Mouse (Mus musculus): Measurements from ENCODE around the gene Dpagt1.
"Not testable (repeated sequence)": the region's sequence is repeated elsewhere in the genome, so short reads cannot be mapped to it uniquely, and the experiment has no call there.

The Dpagt1 gene

GRCm38 (mm10) chr9:44325768-44326370, at the start of gene Dpagt1:
TSS of gene Dpagt1 (plus strand) at chr9:44326019.
- no peak for DNase-seq (ENCODE audit: low read depth)

- DNase-seq (ENCODE audit: low read depth) = no peak
These were observed 42.6 kb upstream of the Dpagt1 start for GRCm38 (mm10) chr9:44283183-44283582.

- no peak for DNase-seq (ENCODE audit: low read depth)
These were observed 39.5 kb upstream of the Dpagt1 start for GRCm38 (mm10) chr9:44286256-44286850.

DNA sequence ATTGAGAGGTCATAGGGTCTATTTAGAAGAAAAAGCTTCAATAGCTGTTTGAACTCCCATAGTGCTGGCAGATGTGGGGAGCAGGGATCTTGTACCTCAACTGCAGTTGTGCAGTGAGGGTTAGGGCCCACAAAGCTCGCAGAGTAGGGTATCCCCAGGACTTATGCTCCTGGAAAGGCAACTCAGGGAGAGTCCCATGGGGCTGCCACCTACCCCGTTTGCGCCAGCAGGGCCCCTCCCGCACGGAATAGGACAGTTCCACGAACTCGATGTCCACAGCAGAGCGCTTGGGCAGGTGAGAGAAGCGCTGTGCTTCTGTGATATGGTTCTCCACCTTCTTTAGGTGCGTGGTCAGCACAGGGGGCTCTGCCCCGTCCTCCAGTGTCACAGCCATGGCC, 38.8 kb upstream of the Dpagt1 start:
- DNase-seq (ENCODE audit: low read depth) = no peak

DNA sequence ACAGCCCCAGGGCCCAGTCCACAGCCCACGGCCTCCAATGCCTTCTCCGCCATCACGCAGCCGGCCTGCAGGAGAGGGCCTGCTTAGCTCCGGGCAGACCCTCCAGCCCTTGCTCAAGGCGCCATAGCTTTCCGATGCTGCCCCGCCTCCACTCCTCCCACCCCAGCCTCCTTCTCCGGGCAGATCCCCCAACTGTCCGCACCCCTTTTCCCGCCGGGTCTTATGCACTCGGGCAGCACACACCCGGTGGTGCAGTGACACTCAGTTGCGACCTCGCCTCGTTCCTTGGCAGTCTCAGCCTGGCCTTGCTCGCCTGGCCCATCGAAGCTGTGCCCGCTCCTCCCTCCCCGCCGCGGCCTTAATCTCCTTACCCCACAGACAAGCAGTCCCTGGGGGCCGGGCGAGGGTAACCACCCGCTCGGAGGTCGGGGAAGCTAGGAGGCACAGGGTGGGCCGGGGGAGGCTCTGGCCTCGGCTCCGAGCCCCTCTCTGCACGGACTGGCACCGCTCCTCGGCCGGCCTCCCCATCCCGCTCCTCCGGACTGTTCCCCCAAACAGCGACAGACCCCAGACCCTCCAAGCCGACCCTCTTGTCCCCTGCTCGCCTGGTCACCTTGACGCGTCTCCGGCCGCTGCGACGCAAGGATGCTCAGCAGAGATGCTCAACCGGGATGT, 38.3 kb upstream of the Dpagt1 start:
- no peak for DNase-seq (ENCODE audit: low read depth)

- no peak for DNase-seq (ENCODE audit: low read depth)
These were observed 37.5 kb upstream of the Dpagt1 start, which contains the start of gene Abcg4 for GRCm38 (mm10) chr9:44288076-44288958. TSS of gene Abcg4 (minus strand) at chr9:44288615.

GRCm38 (mm10) chr9:44288959-44289291, 36.9 kb upstream of the Dpagt1 start:
- no peak for DNase-seq (ENCODE audit: low read depth)

GRCm38 (mm10) chr9:44292490-44292889, 33.3 kb upstream of the Dpagt1 start:
- no peak for DNase-seq (ENCODE audit: low read depth)

GRCm38 (mm10) chr9:44300001-44300400, 25.8 kb upstream of the Dpagt1 start:
- DNase-seq (ENCODE audit: low read depth) = not testable (repeated sequence)

DNA sequence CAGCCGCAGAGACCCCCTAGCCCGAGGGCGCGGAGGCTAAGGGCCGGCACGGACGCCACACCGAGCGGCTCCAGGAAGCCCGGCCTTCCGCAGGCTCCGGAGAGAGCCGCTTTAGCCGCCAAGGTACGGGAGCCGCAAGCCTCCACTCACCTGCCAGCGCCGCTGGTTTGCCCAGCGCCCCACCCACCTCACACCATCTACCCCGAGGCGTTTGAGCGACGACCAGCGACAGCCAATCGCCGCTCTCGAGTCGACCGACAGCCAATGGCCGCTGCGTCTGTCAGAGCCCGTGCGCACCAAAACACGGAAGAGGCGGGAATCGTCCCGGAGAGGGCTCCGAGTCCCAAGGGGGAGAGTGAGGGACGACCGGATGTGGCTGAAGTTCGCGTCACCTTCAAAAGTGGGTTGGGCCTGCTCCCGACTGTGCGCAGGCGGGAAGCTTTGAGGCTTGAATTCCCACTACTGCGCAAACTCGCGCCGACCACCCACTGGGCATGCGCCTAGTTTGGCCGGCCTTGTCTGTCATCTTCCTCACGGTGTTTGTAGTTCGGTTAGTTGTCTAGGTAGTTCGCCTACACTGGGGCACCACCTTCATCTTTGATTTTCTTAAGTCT, 20.2 kb upstream of the Dpagt1 start, which contains the start of gene Hinfp:
Gene Hinfp, minus strand, starts transcription at position 206 of the 614 bp plus-strand sequence.
- peak; percentile 99 for DNase-seq (ENCODE audit: low read depth)

DNA sequence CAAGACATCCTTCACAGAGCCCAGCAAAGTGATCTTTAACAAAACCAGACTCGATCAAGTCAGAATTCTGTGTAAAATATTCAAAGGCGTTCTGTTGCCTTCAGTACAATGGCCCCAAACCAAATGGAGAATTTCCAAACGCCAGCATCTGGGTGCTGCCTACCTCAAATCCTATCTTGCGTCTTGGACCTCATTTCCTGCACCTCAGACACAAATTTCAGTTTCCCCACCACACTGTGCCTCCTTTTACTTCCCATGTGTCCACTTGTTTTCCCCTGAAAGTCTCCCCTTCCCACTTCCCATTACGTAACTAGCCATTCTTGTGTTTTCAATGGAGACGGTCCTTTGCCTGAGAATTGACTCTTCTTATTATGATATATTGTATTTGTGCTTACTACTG, 19.3 kb upstream of the Dpagt1 start:
- no peak for DNase-seq (ENCODE audit: low read depth)

DNA sequence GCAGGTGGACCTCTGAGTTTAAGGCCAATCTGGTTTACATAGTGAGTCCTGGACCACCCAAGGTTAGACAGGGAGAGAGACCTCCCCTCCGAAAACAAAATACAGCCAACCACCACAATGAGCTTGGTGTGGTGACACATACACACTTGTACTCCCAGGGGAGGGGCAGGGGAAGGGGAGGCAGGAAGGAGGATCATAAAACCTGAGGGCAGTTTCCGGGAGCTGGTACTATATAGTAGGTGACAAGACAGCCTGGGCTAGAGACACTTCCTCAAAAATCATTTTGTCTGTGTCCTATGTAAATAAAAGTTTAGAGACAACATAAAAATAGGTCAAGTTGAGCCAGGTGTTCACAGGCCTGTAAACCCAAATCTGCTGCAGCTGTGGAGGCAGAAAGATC, 18.6 kb upstream of the Dpagt1 start:
- DNase-seq (ENCODE audit: low read depth) = no peak

DNA sequence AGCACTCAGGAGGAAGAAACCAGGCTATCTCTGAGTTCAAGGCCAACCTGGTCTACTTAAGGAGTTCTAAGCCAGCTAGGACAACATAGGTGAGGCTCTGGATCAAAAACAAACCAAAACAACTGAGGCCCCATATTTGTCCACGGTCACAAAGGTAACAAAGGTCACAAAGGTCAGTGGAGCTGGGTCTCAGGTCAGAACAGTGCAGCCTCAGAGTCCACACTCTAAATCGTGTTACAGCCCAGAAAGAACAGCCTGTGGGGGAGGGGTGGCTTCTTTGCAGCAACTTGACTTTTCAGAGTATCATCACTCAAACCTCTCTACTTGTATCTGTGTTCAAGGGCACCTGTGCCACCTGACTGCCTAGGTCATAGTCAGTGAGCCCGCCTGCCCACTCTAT, 16.1 kb upstream of the Dpagt1 start:
- no peak for DNase-seq (ENCODE audit: low read depth)

DNA sequence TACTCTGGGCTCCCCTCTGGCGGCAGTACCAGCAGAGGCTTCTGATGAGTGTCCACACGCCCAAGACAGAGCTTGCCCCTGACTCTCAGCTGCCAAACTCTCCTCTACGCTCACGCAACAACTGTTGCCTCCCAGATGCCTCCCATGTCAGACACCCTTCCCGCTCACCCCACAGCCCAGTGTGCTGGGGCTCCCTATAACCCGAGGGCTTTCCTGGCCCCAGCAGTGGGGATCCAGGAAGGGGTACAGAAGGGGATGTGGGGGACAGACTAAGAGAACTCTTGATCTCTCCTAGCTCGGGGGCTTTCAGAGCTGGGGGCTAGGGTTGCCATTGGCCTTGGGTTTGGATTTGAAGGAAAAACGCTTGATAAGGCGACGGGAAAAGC, 15.1 kb upstream of the Dpagt1 start:
- no peak for DNase-seq (ENCODE audit: low read depth)

GRCm38 (mm10) chr9:44311136-44312134, 14.4 kb upstream of the Dpagt1 start:
- DNase-seq (ENCODE audit: low read depth) = no peak

DNA sequence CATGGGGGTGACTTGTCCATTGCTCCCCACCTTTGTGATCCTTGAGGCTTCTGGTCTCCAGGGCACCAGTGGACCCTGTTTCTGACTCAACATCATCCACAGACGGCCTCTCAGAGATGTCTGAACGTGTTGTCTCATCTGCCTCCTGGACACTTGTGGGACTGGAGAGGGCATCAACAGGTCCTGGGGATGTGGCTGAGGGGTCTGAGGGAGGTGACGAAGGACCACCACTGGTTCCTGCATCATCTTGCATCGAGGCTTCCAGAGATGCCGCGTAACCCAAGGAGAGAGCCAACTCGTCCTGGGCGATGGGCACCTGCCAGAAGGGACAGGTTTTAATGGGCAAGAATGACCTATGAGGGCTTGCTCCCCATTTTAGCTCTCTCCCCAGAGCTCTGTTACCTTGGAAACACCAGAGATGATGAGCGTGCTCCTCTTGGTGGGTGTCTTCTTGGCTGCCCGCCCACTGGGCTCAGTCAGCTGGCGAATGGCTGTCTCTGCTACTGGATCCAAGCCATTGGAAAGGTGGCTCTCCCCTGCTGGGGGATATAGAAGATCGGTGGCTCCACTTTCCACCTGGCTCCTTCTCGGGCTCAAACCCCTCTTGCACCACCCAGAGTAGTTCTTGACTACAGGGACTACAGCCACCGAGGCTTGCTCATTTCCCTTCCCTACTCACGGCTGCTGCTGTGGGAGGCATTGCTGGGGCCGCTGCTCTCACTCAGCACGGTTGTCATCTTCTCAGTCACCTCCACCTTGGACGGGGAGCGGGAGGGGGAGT, 12.2 kb upstream of the Dpagt1 start:
- no peak for DNase-seq (ENCODE audit: low read depth)

DNA sequence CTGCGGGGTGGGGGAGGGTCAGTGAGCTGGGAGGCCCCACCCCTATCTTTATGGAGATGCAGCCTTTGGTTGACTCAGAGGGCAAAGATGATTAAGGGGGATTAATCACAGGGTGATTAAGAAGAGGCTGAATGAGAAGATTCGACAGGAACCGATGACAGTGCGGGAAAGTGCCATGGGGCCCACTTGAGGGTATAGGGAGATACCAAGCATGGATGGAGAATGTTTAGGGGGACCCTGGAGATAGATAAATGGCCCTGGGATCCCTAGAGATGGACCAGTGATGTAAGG, 11.6 kb upstream of the Dpagt1 start:
- no peak for DNase-seq (ENCODE audit: low read depth)

GRCm38 (mm10) chr9:44314910-44315309, 10.9 kb upstream of the Dpagt1 start:
- no peak for DNase-seq (ENCODE audit: low read depth)

- no peak for DNase-seq (ENCODE audit: low read depth)
These were observed 8.4 kb upstream of the Dpagt1 start for GRCm38 (mm10) chr9:44317452-44317851.

GRCm38 (mm10) chr9:44318076-44318825, 7.6 kb upstream of the Dpagt1 start:
- DNase-seq (ENCODE audit: low read depth) = no peak

All from fibroblast of lung, adult 2 months (primary cell).